Mouse (Mus musculus) ES-Bruce4 (cell line): ENCODE results near the gene Ccdc158.

Source experiments
- CTCF ChIP-seq: IDR thresholded peaks from one replicate; pipeline ENCODE4 v1.8.1; 2011; ENCODE audit warnings: low read depth, low read length
- POLR2A ChIP-seq: IDR thresholded peaks from one replicate; pipeline ENCODE4 v1.8.1; 2011; ENCODE audit warnings: low read length; ENCODE audit not compliant: insufficient read depth

GRCm38 (mm10) chr5:92698837-92699529, 23.9 kb upstream of the Ccdc158 start:
- TF ChIP-seq CTCF (no peak), POLR2A (no peak)
